Mouse (Mus musculus) myocyte (in vitro differentiated cells): ENCODE measurements around the gene Pafah1b3. TPM values are rescaled to one million over a fixed set of nuclear protein-coding genes. Genes with fewer than 3 reads are reported as not detected.

ENCODE experiments used
- H3K27me3 ChIP-seq: one replicate; pipeline ENCODE4 v1.6.1; 2011; ENCODE audit not compliant: control insufficient read depth, insufficient read depth, insufficient read length
- H3K36me3 ChIP-seq: one replicate; pipeline ENCODE4 v1.6.1; 2011; ENCODE audit not compliant: control insufficient read depth, insufficient read depth
- H3K4me2 ChIP-seq: one replicate; pipeline ENCODE4 v1.6.1; 2011; ENCODE audit warnings: low read depth, control low read depth
- H3K4me3 ChIP-seq: one replicate; pipeline ENCODE4 v1.5.1; 2011; ENCODE audit warnings: mild to moderate bottlenecking, control low read depth, moderate library complexity
- H3K79me2 ChIP-seq: one replicate; pipeline ENCODE4 v1.6.1; 2011; ENCODE audit not compliant: control insufficient read depth, insufficient read depth
- H3ac ChIP-seq: one replicate; pipeline ENCODE4 v1.6.1; 2011; ENCODE audit not compliant: control insufficient read depth, insufficient read length
- CEBPB ChIP-seq: IDR thresholded peaks from 2 replicates; pipeline ENCODE4 v1.6.1; 2011; ENCODE audit warnings: mild to moderate bottlenecking, moderate library complexity; ENCODE audit not compliant: poor library complexity, insufficient read depth, severe bottlenecking
- E2F4 ChIP-seq: IDR thresholded peaks from one replicate; pipeline ENCODE4 v1.6.1; 2011; ENCODE audit warnings: mild to moderate bottlenecking, control low read depth, moderate library complexity; ENCODE audit not compliant: insufficient read depth
- MAX ChIP-seq: IDR thresholded peaks from one replicate; pipeline ENCODE4 v1.6.1; 2011; ENCODE audit warnings: low read depth, mild to moderate bottlenecking, control low read depth
- MYOD1 ChIP-seq, 3 experiments: IDR thresholded peaks; one replicate each; pipeline ENCODE4 v1.6.1; 2011; ENCODE audit warnings: control low read depth in 2 of 3, low read depth in 2 of 3, mild to moderate bottlenecking in 2 of 3, moderate library complexity in 1 of 3; ENCODE audit not compliant: insufficient read length in 2 of 3, control insufficient read depth in 1 of 3
- MYOG ChIP-seq, 3 experiments: IDR thresholded peaks; one replicate each; pipeline ENCODE4 v1.6.1; 2011; ENCODE audit warnings: control low read depth in 2 of 3, low read depth in 2 of 3, mild to moderate bottlenecking in 2 of 3; ENCODE audit not compliant: insufficient read length in 2 of 3, control insufficient read depth in 1 of 3, insufficient read depth in 1 of 3
- POLR2A ChIP-seq: IDR thresholded peaks from one replicate; pipeline ENCODE4 v1.6.1; 2011; ENCODE audit warnings: low read depth, mild to moderate bottlenecking, control low read depth, moderate library complexity; ENCODE audit not compliant: insufficient read length
- POLR2AphosphoS2 ChIP-seq: IDR thresholded peaks from one replicate; pipeline ENCODE4 v1.6.1; 2011; ENCODE audit warnings: low read depth, control low read depth; ENCODE audit not compliant: insufficient read length
- REST ChIP-seq: IDR thresholded peaks from one replicate; pipeline ENCODE4 v1.6.1; 2011; ENCODE audit warnings: mild to moderate bottlenecking, control low read depth, moderate library complexity; ENCODE audit not compliant: insufficient read depth, insufficient read length
- SRF ChIP-seq: IDR thresholded peaks from one replicate; pipeline ENCODE4 v1.6.1; 2011; ENCODE audit warnings: low read depth; ENCODE audit not compliant: control insufficient read depth, insufficient read length
- TCF12 ChIP-seq: IDR thresholded peaks from one replicate; pipeline ENCODE4 v1.6.1; 2011; ENCODE audit warnings: mild to moderate bottlenecking, control low read depth; ENCODE audit not compliant: poor library complexity, insufficient read depth, severe bottlenecking
- TCF3 ChIP-seq: IDR thresholded peaks from one replicate; pipeline ENCODE4 v1.6.1; 2011; ENCODE audit warnings: low read depth, control low read depth; ENCODE audit not compliant: insufficient read length
- USF1 ChIP-seq: IDR thresholded peaks from one replicate; pipeline ENCODE4 v1.6.1; 2011; ENCODE audit warnings: low read depth, mild to moderate bottlenecking, control low read depth, moderate library complexity
- polyA plus RNA-seq: library from polyadenylated mRNA; unstranded; fragments of >200 nt; fragmentation: generic; extraction: Trizol; gene quantifications from one replicate; pipeline ENCODE4 v1.2.1, GENCODE M21; 2012; ENCODE audit warnings: missing spikeins

The Pafah1b3 gene
- polyA plus RNA-seq, 1 experiment = 54.0 TPM

DNA sequence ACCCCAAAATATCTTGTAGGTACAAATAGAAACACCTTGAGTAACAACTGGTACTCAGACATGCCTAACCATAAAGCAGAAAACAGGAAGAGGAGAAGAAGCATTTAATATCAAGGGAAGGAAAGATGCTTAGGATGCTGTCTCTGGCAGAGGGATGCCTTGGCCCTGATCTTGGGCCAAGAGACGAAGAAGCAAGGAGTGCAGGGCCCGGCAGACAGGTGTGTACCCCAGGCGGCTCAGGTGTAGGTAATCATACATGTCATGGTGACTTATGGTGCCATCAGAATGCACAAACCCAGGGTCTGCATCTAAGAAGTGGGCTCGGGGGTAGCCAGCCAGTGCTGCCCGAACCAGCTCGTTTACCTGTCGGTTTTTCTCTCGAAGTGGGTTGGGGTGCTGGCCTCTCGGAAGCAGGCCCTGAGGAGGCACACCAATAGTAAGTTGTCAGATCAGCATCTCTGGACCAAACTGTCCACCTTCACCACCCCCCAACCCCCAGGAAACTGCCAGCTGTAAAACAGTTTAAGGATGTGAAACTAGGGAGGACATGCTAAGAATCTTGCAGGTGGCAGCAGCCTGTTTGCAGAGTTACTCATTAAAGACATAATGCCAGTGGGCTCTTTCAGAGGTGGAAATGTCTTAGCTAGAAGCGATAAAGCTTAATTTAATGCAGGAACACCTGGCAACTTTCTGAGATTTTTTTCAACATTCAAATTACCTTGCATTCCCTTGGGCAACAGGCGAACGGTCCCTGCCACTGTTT lies 2.6 kb downstream of the Pafah1b3 start:
- Histone ChIP-seq H3K4me2 (no peak overlapping the region), H3K36me3 (no peaks in the 10 kb centered on the region), H3ac (no peak overlapping the region), H3K27me3 (no peaks in the 10 kb centered on the region), H3K79me2 (no peaks in the 10 kb centered on the region), H3K4me3 (no peak overlapping the region)
- TF ChIP-seq TCF3 = no peak
- TF ChIP-seq POLR2A = no peak
- peak; percentile 50 for TF ChIP-seq POLR2AphosphoS2

DNA sequence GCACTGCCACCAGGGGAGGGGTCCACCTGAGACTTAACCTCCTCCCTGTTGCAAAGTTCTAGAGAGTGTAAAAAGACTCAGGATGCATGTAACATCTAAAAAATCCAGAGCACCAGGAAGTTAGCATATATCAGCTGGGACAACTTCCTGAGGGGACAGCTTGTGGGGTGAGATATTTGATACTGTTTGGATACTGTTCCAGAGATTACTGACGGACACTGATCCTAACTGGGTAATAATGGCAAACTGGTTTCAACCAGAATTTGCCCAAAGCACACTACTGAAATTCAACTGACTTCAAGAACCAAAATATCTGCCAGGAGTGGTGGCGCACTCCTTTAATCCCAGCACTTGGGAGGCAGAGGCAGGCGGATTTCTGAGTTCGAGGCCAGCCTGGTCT lies 3.3 kb downstream of the Pafah1b3 start:
- no peak overlapping the region for H3K4me3 ChIP-seq
- no peak overlapping the region for H3ac ChIP-seq
- H3K36me3 ChIP-seq = peaks cover 5% of the 10 kb centered on the region
- H3K4me2 ChIP-seq = no peak overlapping the region
- H3K79me2 ChIP-seq = no peaks in the 10 kb centered on the region
- TF ChIP-seq POLR2AphosphoS2 (no peak), MAX (no peak), POLR2A (peak; percentile 11), TCF12 (no peak), SRF (no peak), MYOD1 (IDR thresholded peaks at IDR 0.05; ENCODE audit: control insufficient read depth in 1 of 3, insufficient read length in 2 of 3, low read depth in 2 of 3) (no peak), CEBPB (no peak), REST (no peak)
- H3K27me3 ChIP-seq = no peaks in the 10 kb centered on the region

DNA sequence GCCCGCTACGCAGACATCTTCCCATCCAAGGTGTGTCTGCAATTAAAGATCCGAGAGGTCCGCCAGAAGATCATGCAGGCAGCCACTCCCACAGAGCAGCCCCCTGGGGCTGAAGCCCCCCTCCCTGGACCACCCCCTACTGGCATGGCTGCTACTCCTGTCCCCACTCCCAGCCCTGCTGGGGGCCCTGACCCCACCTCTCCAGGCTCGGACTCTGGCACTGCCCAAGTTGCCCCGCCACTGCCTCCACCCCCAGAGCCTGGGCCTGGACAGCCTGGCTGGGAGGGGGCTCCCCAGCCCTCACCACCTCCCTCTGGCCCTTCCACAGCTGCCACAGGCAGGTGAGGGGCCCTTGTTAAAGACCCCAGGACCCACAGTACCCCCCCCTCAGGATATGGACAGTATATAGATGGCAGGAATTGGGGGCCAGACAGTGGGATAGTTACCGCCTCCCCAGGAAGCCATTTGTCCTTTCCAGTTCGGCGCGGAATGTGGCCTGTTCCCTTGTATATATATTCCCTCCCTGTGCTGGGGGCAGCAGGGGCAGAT lies 4.5 kb downstream of the Pafah1b3 start:
- Histone ChIP-seq H3ac (no peak overlapping the region), H3K4me2 (no peak overlapping the region), H3K36me3 (peaks cover 8% of the 10 kb centered on the region), H3K27me3 (no peaks in the 10 kb centered on the region), H3K4me3 (no peak overlapping the region), H3K79me2 (no peaks in the 10 kb centered on the region)
- TF ChIP-seq E2F4 = no peak
- no peak for TF ChIP-seq REST
- no peak for TF ChIP-seq POLR2AphosphoS2
- no peak for TF ChIP-seq POLR2A

DNA sequence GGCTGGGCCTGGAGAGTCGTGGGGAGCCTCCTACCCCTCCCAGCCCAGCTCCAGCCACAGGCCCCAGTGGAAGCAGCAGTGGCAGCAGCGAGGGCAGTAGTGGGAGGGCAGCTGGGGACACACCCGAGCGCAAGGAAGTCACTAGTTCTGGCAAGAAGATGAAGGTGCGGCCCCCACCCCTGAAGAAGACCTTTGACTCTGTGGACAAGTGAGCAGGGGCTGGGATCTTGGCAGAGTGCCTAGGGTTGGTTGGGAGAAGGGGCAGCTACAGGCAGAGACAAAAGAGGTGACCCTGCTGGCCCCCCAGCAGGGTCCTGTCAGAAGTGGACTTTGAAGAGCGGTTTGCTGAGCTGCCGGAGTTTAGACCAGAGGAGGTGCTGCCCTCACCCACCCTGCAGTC lies 5.7 kb downstream of the Pafah1b3 start:
- H3ac ChIP-seq = no peak overlapping the region
- TF ChIP-seq TCF12 = no peak
- no peak for TF ChIP-seq POLR2A
- TF ChIP-seq MYOD1 (IDR thresholded peaks at IDR 0.05; ENCODE audit: control insufficient read depth in 1 of 3, insufficient read length in 2 of 3, low read depth in 2 of 3) = no peak
- no peak for TF ChIP-seq MAX
- no peak for TF ChIP-seq TCF3
- no peak for TF ChIP-seq SRF
- no peak for TF ChIP-seq USF1
- H3K36me3 ChIP-seq = peaks cover 8% of the 10 kb centered on the region
- no peak overlapping the region for H3K4me3 ChIP-seq
- no peaks in the 10 kb centered on the region for H3K27me3 ChIP-seq
- no peaks in the 10 kb centered on the region for H3K79me2 ChIP-seq
- H3K4me2 ChIP-seq = no peak overlapping the region

DNA sequence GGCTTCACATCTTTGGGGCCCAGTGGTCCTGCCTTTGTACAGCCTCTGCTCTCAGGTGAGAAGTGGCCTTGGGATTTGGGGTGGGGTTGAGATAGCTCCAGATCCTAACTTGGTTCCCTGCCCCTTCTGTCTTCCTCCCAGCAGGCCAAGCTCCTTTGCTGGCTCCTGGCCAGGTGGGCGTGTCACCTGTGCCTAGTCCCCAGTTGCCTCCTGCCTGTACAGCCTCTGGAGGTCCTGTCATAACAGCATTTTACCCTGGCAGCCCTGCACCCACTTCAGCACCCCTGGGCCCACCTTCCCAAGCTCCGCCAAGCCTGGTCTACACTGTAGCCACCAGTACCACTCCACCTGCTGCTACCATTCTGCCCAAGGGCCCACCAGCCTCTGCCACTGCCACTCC lies 6.9 kb downstream of the Pafah1b3 start:
- Histone ChIP-seq H3K27me3 (no peaks in the 10 kb centered on the region), H3K4me3 (no peak overlapping the region), H3K36me3 (peaks cover 15% of the 10 kb centered on the region), H3ac (no peak overlapping the region), H3K4me2 (no peak overlapping the region), H3K79me2 (no peaks in the 10 kb centered on the region)
- no peak for TF ChIP-seq CEBPB
- TF ChIP-seq POLR2A = no peak
- no peak for TF ChIP-seq USF1
- no peak for TF ChIP-seq E2F4
- TF ChIP-seq TCF12 = no peak
- no peak for TF ChIP-seq REST
- no peak for TF ChIP-seq MAX
- TF ChIP-seq MYOD1 (IDR thresholded peaks at IDR 0.05; ENCODE audit: control insufficient read depth in 1 of 3, insufficient read length in 2 of 3, low read depth in 2 of 3) = no peak
- TF ChIP-seq MYOG (IDR thresholded peaks at IDR 0.05; ENCODE audit: control insufficient read depth in 1 of 3, insufficient read depth in 1 of 3, insufficient read length in 2 of 3, low read depth in 2 of 3) = no peak
- TF ChIP-seq SRF = no peak
